Mouse (Mus musculus) cortical plate, adult 2 months (tissue): ENCODE data around the gene Tet1. TPM values are rescaled to one million over a fixed set of nuclear protein-coding genes. Genes with fewer than 3 reads are reported as not detected.
"Not testable (repeated sequence)": the region's sequence is repeated elsewhere in the genome, so short reads cannot be mapped to it uniquely, and the experiment has no call there.

Experiments
- H3K27ac ChIP-seq: fragments of 200-500 bp; 2 replicates; pipeline ENCODE4 v1.5.1; 2012; ENCODE audit warnings: low read length, control low read depth, inconsistent platforms; ENCODE audit not compliant: insufficient read depth
- H3K4me1 ChIP-seq: fragments of 200-500 bp; 2 replicates; pipeline ENCODE4 v1.6.1; 2011; ENCODE audit warnings: low read length; ENCODE audit not compliant: control insufficient read depth, insufficient read depth
- H3K4me3 ChIP-seq: fragments of 200-500 bp; 2 replicates; pipeline ENCODE4 v1.5.1; 2011; ENCODE audit warnings: mild to moderate bottlenecking, low read length, control low read depth; ENCODE audit not compliant: insufficient read depth
- CTCF ChIP-seq: fragments of 200-500 bp; IDR thresholded peaks from 2 replicates; pipeline ENCODE4 v1.5.1; 2011; ENCODE audit warnings: mild to moderate bottlenecking, control low read depth, low read length; ENCODE audit not compliant: insufficient read depth; ENCODE audit errors: extremely low read depth
- POLR2A ChIP-seq: fragments of 200-500 bp; IDR thresholded peaks from 2 replicates; pipeline ENCODE4 v1.6.1; 2011; ENCODE audit warnings: mild to moderate bottlenecking, low read length, control low read depth; ENCODE audit not compliant: insufficient read depth; ENCODE audit errors: extremely low read depth
- polyA plus RNA-seq: library from polyadenylated mRNA; depleted of rRNA; stranded (reverse); fragments of >200 nt; gene quantifications from 2 replicates; pipeline ENCODE4 v1.2.3, GENCODE M21; 2012; rRNA removed

Gene Tet1
- polyA plus RNA-seq, 1 experiment: 3.2 TPM

DNA sequence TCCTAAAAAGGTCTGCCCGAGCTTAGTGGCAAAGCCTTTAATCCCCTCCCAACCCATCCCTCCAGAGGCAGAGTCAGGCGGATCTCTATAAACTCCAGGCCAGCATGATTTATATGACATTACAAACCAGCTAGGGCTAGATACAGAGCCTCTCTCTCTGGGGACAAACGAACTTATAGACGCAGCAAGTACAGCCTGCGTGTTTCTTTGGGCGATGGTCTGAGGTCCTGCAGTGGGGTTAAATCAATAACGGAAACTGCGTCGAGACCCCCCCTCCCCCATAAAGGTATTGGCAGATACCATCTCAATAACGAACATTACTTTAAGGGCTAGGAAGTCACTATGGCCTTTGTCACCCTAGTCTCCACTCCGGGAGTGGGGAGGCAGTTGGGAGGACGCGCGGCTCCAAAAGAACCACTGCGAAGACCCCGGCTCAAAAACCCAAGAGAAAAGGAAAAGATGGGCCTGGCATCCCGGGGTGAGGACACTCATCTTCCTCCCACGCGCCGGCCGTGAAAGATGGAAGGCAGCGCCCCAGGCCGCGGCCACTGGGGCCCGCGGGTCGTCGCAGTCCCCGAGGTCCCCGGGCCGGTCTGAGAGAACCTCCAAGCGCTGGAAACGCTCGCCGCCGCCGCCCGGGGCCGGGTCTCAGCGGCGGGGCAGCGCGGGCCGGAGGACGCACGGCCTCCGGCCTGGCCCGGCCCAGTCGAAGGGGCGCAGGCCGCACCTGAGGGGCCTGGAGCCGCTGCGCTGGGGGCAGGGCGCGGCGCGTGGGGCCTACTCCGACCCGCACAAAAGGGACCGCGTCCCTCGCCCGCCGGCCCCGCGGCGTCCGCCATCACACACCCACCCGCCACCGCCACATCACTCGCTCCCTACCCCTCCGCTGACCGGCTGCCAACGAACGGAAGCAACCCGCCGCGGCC is 117.3 kb downstream of the Tet1 start:
- no peaks in the 10 kb centered on the region for H3K4me1 ChIP-seq
- H3K4me3 ChIP-seq: peak overlapping the region; percentile 53
- TF ChIP-seq POLR2A: no peak
- TF ChIP-seq CTCF: no peak
- H3K27ac ChIP-seq: no peak overlapping the region

DNA sequence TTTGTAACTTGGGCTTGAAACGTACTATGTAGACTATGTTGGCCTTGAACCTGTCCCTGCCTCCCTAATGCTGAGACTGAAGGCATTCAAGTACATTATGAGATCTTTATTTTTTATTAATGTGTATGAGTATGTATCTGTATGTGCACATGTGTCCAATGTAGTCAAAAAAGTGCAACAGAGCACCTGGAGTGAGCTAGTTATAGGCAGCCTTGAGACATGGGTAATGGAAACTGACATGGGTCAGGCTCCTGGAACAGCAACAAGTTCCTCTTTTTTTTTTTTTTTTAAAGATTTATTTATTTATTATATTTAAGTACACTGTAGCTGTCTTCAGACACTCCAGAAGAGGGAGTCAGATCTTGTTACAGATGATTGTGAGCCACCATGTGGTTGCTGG is 127.0 kb downstream of the Tet1 start:
- not testable (repeated sequence) for H3K27ac ChIP-seq, H3K4me3 ChIP-seq, H3K4me1 ChIP-seq

Other genes starting within 250 kb of the Tet1 start
- gene Stox1, start 182.9 kb downstream of the Tet1 start, polyA plus RNA-seq: 3.3 and 4.8 TPM in 2 replicates
- 29.9 TPM in 2 replicates for gene Ccar1, start 116.7 kb downstream of the Tet1 start, polyA plus RNA-seq
- gene Slc25a16, start 11.6 kb upstream of the Tet1 start, polyA plus RNA-seq: 35.3 and 36.5 TPM in 2 replicates
- gene Dna2, start 38.0 kb upstream of the Tet1 start, polyA plus RNA-seq: 2.3 and 2.8 TPM in 2 replicates
- gene Rufy2, start 71.2 kb upstream of the Tet1 start, polyA plus RNA-seq: 58.9 and 63.7 TPM in 2 replicates
- 78.7 and 86.6 TPM in 2 replicates for gene Hnrnph3, start 115.2 kb upstream of the Tet1 start, polyA plus RNA-seq
- 3.1 TPM in 2 replicates for gene Pbld2, start 115.3 kb upstream of the Tet1 start, polyA plus RNA-seq
- gene Pbld1, start 151.2 kb upstream of the Tet1 start, polyA plus RNA-seq: 0.17 and 0.19 TPM in 2 replicates
- gene Atoh7, start 190.7 kb upstream of the Tet1 start, polyA plus RNA-seq: 2.8 and 3.7 TPM in 2 replicates